Mouse (Mus musculus) thymus, adult 2 months (tissue): ENCODE results near the gene Eddm3b.

ENCODE experiments used
- CTCF ChIP-seq: fragments of 200-500 bp; IDR thresholded peaks from 2 replicates; pipeline ENCODE4 v1.5.1; 2012; ENCODE audit warnings: mild to moderate bottlenecking, control low read depth, low read length, moderate library complexity, borderline replicate concordance; ENCODE audit not compliant: control insufficient read depth, poor library complexity, insufficient read depth; ENCODE audit errors: extremely low read depth
- POLR2A ChIP-seq: fragments of 200-500 bp; IDR thresholded peaks from 2 replicates; pipeline ENCODE4 v1.6.1; 2012; ENCODE audit warnings: mild to moderate bottlenecking, low read length, control low read depth, moderate library complexity; ENCODE audit not compliant: control insufficient read depth, poor library complexity, insufficient read depth; ENCODE audit errors: extremely low read depth

GRCm38 (mm10) chr14:51085086-51085485 is 29.1 kb upstream of the Eddm3b start:
- TF ChIP-seq CTCF: no peak
- no peak for TF ChIP-seq POLR2A
